Mouse (Mus musculus) heart, adult 2 months (tissue): ENCODE results near the gene Aldoc.

Experiments
- CTCF ChIP-seq: fragments of 200-600 bp; IDR thresholded peaks from 2 replicates; pipeline ENCODE4 v1.8.1; 2022; ENCODE audit warnings: antibody characterized with exemption, mild to moderate bottlenecking, moderate library complexity
- POLR2A ChIP-seq: fragments of 200-500 bp; IDR thresholded peaks from 2 replicates; pipeline ENCODE4 v1.6.1; 2011; ENCODE audit warnings: mild to moderate bottlenecking, low read depth, low read length, control low read depth; ENCODE audit not compliant: insufficient read depth

- no peak for TF ChIP-seq CTCF
- TF ChIP-seq POLR2A: no peak
Observed at GRCm38 (mm10) chr11:78294585-78294984, 28.2 kb upstream of the Aldoc start.
